Mouse (Mus musculus) intestine, postnatal 0 days (tissue): ENCODE results near the gene Rab7b. TPM values are rescaled to one million over a fixed set of nuclear protein-coding genes. Genes with fewer than 3 reads are reported as not detected.

Experiments used
- ATAC-seq: fragments of 200-750 bp; cut with Nextera tagmentation; 2 replicates; pipeline ENCODE4 v1.8.0; 2017; ENCODE audit warnings: mild to moderate bottlenecking, moderate TSS enrichment, moderate library complexity
- H3K27ac ChIP-seq: fragments of 300-500 bp; sonication (generic); 2 replicates; pipeline ENCODE4 v1.5.1; 2014; ENCODE audit warnings: mild to moderate bottlenecking, low read depth, low read length, moderate library complexity
- H3K27me3 ChIP-seq: fragments of 300-500 bp; sonication (generic); replicated peaks from 2 replicates; pipeline ENCODE4 v1.6.1; 2014; ENCODE audit warnings: low read length, mixed read lengths; ENCODE audit not compliant: control insufficient read depth, insufficient read depth
- H3K36me3 ChIP-seq: fragments of 300-500 bp; sonication (generic); 2 replicates; pipeline ENCODE4 v1.6.1; 2014; ENCODE audit warnings: mild to moderate bottlenecking, moderate library complexity; ENCODE audit not compliant: control insufficient read depth, insufficient read depth
- H3K4me1 ChIP-seq: fragments of 300-500 bp; sonication (generic); replicated peaks from 2 replicates; pipeline ENCODE4 v1.6.1; 2014; ENCODE audit warnings: antibody characterized with exemption, low read length, mixed read lengths; ENCODE audit not compliant: control insufficient read depth, insufficient read depth
- H3K4me2 ChIP-seq: fragments of 300-500 bp; sonication (generic); replicated peaks from 2 replicates; pipeline ENCODE4 v1.6.1; 2014; ENCODE audit warnings: low read depth, mild to moderate bottlenecking, moderate library complexity
- H3K4me3 ChIP-seq: fragments of 300-500 bp; sonication (generic); 2 replicates; pipeline ENCODE4 v1.5.1; 2014; ENCODE audit warnings: low read depth, low read length
- H3K9ac ChIP-seq: fragments of 300-500 bp; sonication (generic); 2 replicates; pipeline ENCODE4 v1.6.1; 2014; ENCODE audit warnings: mild to moderate bottlenecking, low read depth, low read length
- H3K9me3 ChIP-seq: fragments of 300-500 bp; sonication (generic); 2 replicates; pipeline ENCODE4 v1.6.1; 2016; ENCODE audit warnings: mixed run types; ENCODE audit not compliant: control insufficient read depth
- CTCF ChIP-seq: sonication (generic); IDR thresholded peaks from 2 replicates; pipeline ENCODE4 v1.5.1; 2016; ENCODE audit warnings: low read depth, mild to moderate bottlenecking, control low read depth, antibody characterized with exemption, moderate library complexity
- WGBS: fragments of 180-500 bp; shearing (Covaris S2); extraction: QIAGEN DNeasy Blood & Tissue Kit; methylation state at CpG from one replicate; pipeline ENCODE4 v1.1.7; 2014; 5-methylcytosine and 5-hydroxymethylcytosine counted together
- polyA plus RNA-seq: library from polyadenylated mRNA; unstranded; fragments of >200 nt; fragmentation: Nextera tagmentation; extraction: Ambion mirVana; gene quantifications from 2 replicates; pipeline ENCODE4 v1.2.1, GENCODE M21; 2015

Gene Rab7b
- polyA plus RNA-seq, 1 experiment from 2014 or later = 3.3 TPM

- H3K9me3 ChIP-seq = no peaks in the 10 kb centered on the region
- H3K27ac ChIP-seq = no peak overlapping the region
- no peaks in the 10 kb centered on the region for H3K4me1 ChIP-seq
- H3K9ac ChIP-seq = no peak overlapping the region
- H3K36me3 ChIP-seq = no peaks in the 10 kb centered on the region
- no peaks in the 10 kb centered on the region for H3K27me3 ChIP-seq
- ATAC-seq = no peak
- no peak for TF ChIP-seq CTCF
- WGBS = 58% methylated on average over 12 of the region's 12 CpGs
- no peak overlapping the region for H3K4me3 ChIP-seq
- H3K4me2 ChIP-seq = no peak overlapping the region
Observed at GRCm38 (mm10) chr1:131730639-131731437, 42.3 kb downstream of the Rab7b start.

- H3K36me3 ChIP-seq = no peaks in the 10 kb centered on the region
- H3K9me3 ChIP-seq = no peaks in the 10 kb centered on the region
- ATAC-seq = no peak
- TF ChIP-seq CTCF = no peak
- H3K4me2 ChIP-seq = no peak overlapping the region
- no peaks in the 10 kb centered on the region for H3K27me3 ChIP-seq
- no peak overlapping the region for H3K9ac ChIP-seq
- H3K27ac ChIP-seq = no peak overlapping the region
- H3K4me3 ChIP-seq = no peak overlapping the region
- 0 out of 2 replicates have a peak, but pooled peaks cover 3% of the 10 kb centered on the region for H3K4me1 ChIP-seq
- WGBS = 66% methylated on average over 13 of the region's 13 CpGs
Observed at GRCm38 (mm10) chr1:131733474-131734180, 45.1 kb downstream of the Rab7b start.

GRCm38 (mm10) chr1:131734657-131735273 lies 46.3 kb downstream of the Rab7b start:
- no peaks in the 10 kb centered on the region for H3K36me3 ChIP-seq
- WGBS = 90% methylated on average over 6 of the region's 6 CpGs
- TF ChIP-seq CTCF = no peak
- no peak for ATAC-seq
- H3K27me3 ChIP-seq = no peaks in the 10 kb centered on the region
- H3K4me2 ChIP-seq = no peak overlapping the region
- no peak overlapping the region for H3K9ac ChIP-seq
- no peak overlapping the region for H3K27ac ChIP-seq
- no peak overlapping the region for H3K4me3 ChIP-seq
- H3K9me3 ChIP-seq = no peaks in the 10 kb centered on the region
- 0 out of 2 replicates have a peak, but pooled peaks cover 3% of the 10 kb centered on the region for H3K4me1 ChIP-seq

GRCm38 (mm10) chr1:131736494-131736893 lies 48.0 kb downstream of the Rab7b start:
- no peak for TF ChIP-seq CTCF
- Histone ChIP-seq H3K27ac (no peak overlapping the region), H3K4me1 (0 out of 2 replicates have a peak, but pooled peaks cover 3% of the 10 kb centered on the region), H3K36me3 (no peaks in the 10 kb centered on the region), H3K4me2 (no peak overlapping the region), H3K9ac (no peak overlapping the region), H3K9me3 (no peaks in the 10 kb centered on the region), H3K4me3 (no peak overlapping the region), H3K27me3 (no peaks in the 10 kb centered on the region)
- 55% methylated on average over 9 of the region's 9 CpGs for WGBS
- ATAC-seq = no peak

GRCm38 (mm10) chr1:131737269-131737668 lies 48.8 kb downstream of the Rab7b start:
- no peak overlapping the region for H3K27ac ChIP-seq
- no peak for ATAC-seq

GRCm38 (mm10) chr1:131738760-131739159 lies 50.3 kb downstream of the Rab7b start:
- TF ChIP-seq CTCF = no peak
- Histone ChIP-seq H3K27me3 (no peaks in the 10 kb centered on the region), H3K9me3 (no peaks in the 10 kb centered on the region), H3K4me2 (no peak overlapping the region), H3K4me1 (0 out of 2 replicates have a peak, but pooled peaks cover 3% of the 10 kb centered on the region), H3K27ac (no peak overlapping the region), H3K4me3 (no peak overlapping the region), H3K9ac (no peak overlapping the region), H3K36me3 (no peaks in the 10 kb centered on the region)
- no peak for ATAC-seq
- WGBS = 78% methylated on average over 1 of the region's 1 CpGs

More at GRCm38 (mm10) chr1:131737269-131737668, 48.8 kb downstream of the Rab7b start:
- Histone ChIP-seq H3K9me3 (no peaks in the 10 kb centered on the region), H3K27me3 (no peaks in the 10 kb centered on the region), H3K9ac (no peak overlapping the region), H3K36me3 (no peaks in the 10 kb centered on the region), H3K4me2 (no peak overlapping the region), H3K4me3 (no peak overlapping the region), H3K4me1 (0 out of 2 replicates have a peak, but pooled peaks cover 3% of the 10 kb centered on the region)
- WGBS = 50% methylated on average over 5 of the region's 5 CpGs
- no peak for TF ChIP-seq CTCF
